Mouse (Mus musculus): ENCODE results near the gene Amot. TPM values are rescaled to one million over a fixed set of nuclear protein-coding genes. Genes with fewer than 3 reads are reported as not detected.

The Amot gene
- total and polyA plus RNA-seq, 2 experiments from 2014 or later = 7.7 to 18.3 TPM

DNA sequence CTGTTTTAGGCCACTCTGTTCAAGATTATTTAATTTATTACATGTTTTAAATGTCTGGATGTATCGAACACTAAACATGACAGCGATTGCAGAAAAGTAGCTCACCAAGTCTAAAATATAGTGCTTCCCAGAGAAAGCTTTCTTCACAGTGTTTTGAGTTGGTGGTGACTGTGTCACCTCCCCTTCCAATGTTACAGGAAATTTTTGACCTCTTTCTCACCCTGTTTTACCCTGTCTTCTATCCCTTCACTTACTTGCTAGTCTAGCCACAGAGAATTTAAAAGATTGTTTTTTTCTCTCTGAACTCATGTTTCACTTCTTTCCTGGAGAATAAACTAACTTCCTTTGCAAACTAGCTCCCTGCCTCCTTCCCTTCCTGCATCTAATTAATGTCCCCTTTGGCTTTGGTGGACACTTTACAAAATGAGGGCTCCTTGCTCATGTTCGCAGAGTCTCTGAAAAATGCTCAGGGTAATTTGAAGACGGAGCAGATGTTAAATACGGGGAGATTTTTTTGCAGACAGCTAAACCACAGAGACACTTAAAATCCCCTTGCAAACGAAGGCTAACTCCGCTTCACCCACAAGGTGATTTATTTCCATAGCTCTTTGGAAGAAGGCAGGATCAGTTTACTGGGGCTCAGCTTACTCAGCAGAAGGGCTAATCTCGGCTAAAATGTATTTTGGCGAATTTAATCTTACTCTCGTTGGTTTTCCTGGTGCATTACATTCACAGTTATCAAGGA, 11.5 kb upstream of the Amot start:
- Histone ChIP-seq H3K4me3 (ENCODE audit: low read depth, low read length) (no peak overlapping the region), H3K4me1 (ENCODE audit: insufficient read depth) (no peaks in the 10 kb centered on the region), H3K9me3 (ENCODE audit: low read length) (no peaks in the 10 kb centered on the region), H3K27ac (ENCODE audit: low read depth, low read length) (no peak overlapping the region), H3K9ac (no peak overlapping the region), H3K36me3 (ENCODE audit: insufficient read depth) (no peaks in the 10 kb centered on the region), H3K27me3 (ENCODE audit: insufficient read depth, low read length) (no peaks in the 10 kb centered on the region), H3K4me2 (ENCODE audit: low read depth) (no peak overlapping the region)
- ATAC-seq (no peak), DNase-seq (no peak)
- TF ChIP-seq CTCF (IDR thresholded peaks at IDR 0.05; ENCODE audit: low read depth) = no peak
- WGBS = 70% methylated on average over 10 of the region's 10 CpGs

DNA sequence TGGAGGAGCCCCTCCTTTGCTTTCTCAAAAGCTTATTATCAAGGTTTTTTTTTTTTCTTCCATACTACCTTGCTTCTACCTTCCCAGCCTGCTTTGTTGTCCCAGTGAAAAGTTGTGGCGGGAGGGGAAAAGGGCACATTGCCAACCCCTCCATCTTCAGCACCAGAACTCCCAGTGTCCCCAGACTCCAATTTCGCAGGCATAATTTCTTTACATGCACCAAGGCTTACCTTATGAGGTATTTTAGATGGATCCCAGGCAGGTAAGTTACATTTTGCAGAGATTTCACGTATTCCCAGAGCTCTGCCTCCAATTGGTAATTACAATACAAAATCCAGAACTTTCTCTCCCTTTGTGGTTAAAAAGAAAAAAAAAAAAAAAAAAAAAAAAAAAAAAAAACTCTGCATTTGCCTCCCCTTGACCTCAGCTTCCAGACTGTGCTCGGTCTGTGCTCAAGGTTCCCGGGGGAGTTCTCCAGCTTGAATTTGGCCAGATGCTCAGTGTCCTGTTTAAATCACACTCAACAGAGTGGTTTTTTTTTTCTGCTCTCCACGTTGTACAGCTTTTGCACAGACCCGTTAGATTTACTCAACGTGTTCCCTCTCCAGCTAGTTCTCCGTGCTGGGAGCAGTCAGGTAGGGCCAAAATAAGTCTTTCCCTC, 10.6 kb upstream of the Amot start:
- Histone ChIP-seq H3K27ac (ENCODE audit: low read depth, low read length) (no peak overlapping the region), H3K4me1 (ENCODE audit: insufficient read depth) (no peaks in the 10 kb centered on the region), H3K9me3 (ENCODE audit: low read length) (no peaks in the 10 kb centered on the region), H3K4me3 (ENCODE audit: low read depth, low read length) (no peak overlapping the region), H3K4me2 (ENCODE audit: low read depth) (no peak overlapping the region), H3K36me3 (ENCODE audit: insufficient read depth) (no peaks in the 10 kb centered on the region), H3K27me3 (ENCODE audit: insufficient read depth, low read length) (no peaks in the 10 kb centered on the region), H3K9ac (no peak overlapping the region)
- TF ChIP-seq CTCF (IDR thresholded peaks at IDR 0.05; ENCODE audit: low read depth) = no peak
- DNase-seq = no peak
- 64% methylated on average over 9 of the region's 9 CpGs for WGBS
- ATAC-seq = no peak

GRCm38 (mm10) chrX:145510675-145511074, 5.7 kb upstream of the Amot start:
- 49% methylated on average over 3 of the region's 3 CpGs for WGBS
- Histone ChIP-seq H3K36me3 (ENCODE audit: insufficient read depth) (no peaks in the 10 kb centered on the region), H3K4me3 (ENCODE audit: low read depth, low read length) (no peak overlapping the region), H3K4me2 (ENCODE audit: low read depth) (no peak overlapping the region), H3K9ac (no peak overlapping the region), H3K27ac (ENCODE audit: low read depth, low read length) (no peak overlapping the region), H3K9me3 (ENCODE audit: low read length) (no peaks in the 10 kb centered on the region), H3K4me1 (ENCODE audit: insufficient read depth) (no peaks in the 10 kb centered on the region), H3K27me3 (ENCODE audit: insufficient read depth, low read length) (no peaks in the 10 kb centered on the region)
- DNase-seq (no peak), ATAC-seq (no peak)
- TF ChIP-seq CTCF (IDR thresholded peaks at IDR 0.05; ENCODE audit: low read depth) = no peak

DNA sequence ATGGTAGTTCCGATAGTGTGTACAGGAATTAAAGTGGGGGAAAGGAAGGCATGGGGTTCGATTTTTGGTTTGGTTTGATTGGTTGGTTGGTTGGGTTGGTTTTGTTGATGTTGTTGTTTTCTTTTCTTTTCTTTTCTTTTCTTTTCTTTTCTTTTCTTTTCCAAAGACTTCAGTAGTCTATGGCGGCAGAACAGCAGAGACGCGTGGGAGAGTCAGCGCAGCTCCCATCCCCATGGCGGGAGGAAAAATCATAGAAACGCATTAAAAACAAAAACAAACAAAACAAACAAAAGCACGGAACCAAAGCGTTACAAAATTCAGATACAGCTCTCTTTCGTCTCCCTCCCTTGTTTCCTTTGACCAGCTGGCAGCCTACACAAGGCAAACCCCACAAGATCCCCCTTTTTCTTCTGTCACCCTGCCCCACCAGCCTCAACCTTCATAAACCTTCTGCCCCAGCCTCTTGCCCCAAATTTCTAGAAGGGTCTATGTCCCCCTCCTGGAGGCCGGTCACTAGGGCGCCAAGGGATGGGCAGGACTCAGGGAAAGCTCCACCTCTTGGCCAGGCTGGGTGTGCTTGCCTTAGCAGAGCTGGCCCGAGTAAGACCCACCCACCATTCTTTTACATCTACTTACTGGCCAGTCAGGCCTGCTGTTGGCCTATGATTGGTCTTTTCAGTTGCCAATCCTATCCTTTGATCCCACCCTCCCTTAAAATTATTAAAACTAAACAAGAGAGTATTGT, 648 bp upstream of the Amot start:
- Histone ChIP-seq H3K27ac (ENCODE audit: low read depth, low read length) (no peak overlapping the region), H3K9ac (peak overlapping the region; percentile 51; the same call in 1 of the 2 replicates), H3K4me2 (ENCODE audit: low read depth) (peak overlapping the region; percentile 53)

GRCm38 (mm10) chrX:145501666-145502355, 3.2 kb downstream of the Amot start:
- Histone ChIP-seq H3K4me1 (ENCODE audit: insufficient read depth) (no peaks in the 10 kb centered on the region), H3K4me3 (ENCODE audit: low read depth, low read length) (no peak overlapping the region), H3K27me3 (ENCODE audit: insufficient read depth, low read length) (no peaks in the 10 kb centered on the region), H3K9me3 (ENCODE audit: low read length) (no peaks in the 10 kb centered on the region), H3K4me2 (ENCODE audit: low read depth) (no peak overlapping the region), H3K9ac (no peak overlapping the region), H3K36me3 (ENCODE audit: insufficient read depth) (no peaks in the 10 kb centered on the region), H3K27ac (ENCODE audit: low read depth, low read length) (no peak overlapping the region)
- 44% methylated on average over 8 of the region's 8 CpGs for WGBS
- TF ChIP-seq CTCF (IDR thresholded peaks at IDR 0.05; ENCODE audit: low read depth) = no peak
- no peak for ATAC-seq
- DNase-seq = no peak

More for the DNA sequence above, 648 bp upstream of the Amot start:
- no peaks in the 10 kb centered on the region for H3K36me3 ChIP-seq (ENCODE audit: insufficient read depth)
- peak; percentile 35; the same call in 1 of the 2 replicates for TF ChIP-seq CTCF (IDR thresholded peaks at IDR 0.05; ENCODE audit: low read depth)
- 20% methylated on average over 14 of the region's 14 CpGs for WGBS
- H3K4me3 ChIP-seq (ENCODE audit: low read depth, low read length) = peak overlapping the region; percentile 49
- DNase-seq (peak; percentile 70), ATAC-seq (peak; percentile 96)
- no peaks in the 10 kb centered on the region for H3K4me1 ChIP-seq (ENCODE audit: insufficient read depth)
- H3K27me3 ChIP-seq (ENCODE audit: insufficient read depth, low read length) = no peaks in the 10 kb centered on the region
- no peaks in the 10 kb centered on the region for H3K9me3 ChIP-seq (ENCODE audit: low read length)

DNA sequence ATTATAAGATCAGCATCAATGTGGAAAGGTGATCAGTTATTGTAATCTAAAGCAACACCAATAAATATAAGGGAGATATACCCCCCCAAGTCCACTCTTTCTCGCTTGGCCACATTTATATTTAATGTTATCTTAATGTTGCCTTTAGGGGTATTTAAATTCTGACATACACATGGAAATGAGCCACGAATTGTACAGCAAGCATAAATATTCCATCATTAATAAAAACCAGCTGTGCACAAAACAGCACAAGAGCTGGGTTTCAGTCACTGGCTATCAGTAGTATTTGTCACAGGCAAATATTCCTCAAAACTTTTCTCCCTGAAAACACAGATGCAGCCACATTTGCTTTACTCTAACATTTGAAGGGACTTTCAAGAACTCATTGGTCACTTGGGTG, 5.9 kb downstream of the Amot start:
- Histone ChIP-seq H3K4me1 (ENCODE audit: insufficient read depth) (no peaks in the 10 kb centered on the region), H3K4me3 (ENCODE audit: low read depth, low read length) (no peak overlapping the region), H3K4me2 (ENCODE audit: low read depth) (no peak overlapping the region), H3K9me3 (ENCODE audit: low read length) (no peaks in the 10 kb centered on the region), H3K27me3 (ENCODE audit: insufficient read depth, low read length) (no peaks in the 10 kb centered on the region), H3K36me3 (ENCODE audit: insufficient read depth) (no peaks in the 10 kb centered on the region), H3K9ac (no peak overlapping the region), H3K27ac (ENCODE audit: low read depth, low read length) (no peak overlapping the region)
- DNase-seq = no peak
- TF ChIP-seq CTCF (IDR thresholded peaks at IDR 0.05; ENCODE audit: low read depth) = no peak
- no peak for ATAC-seq
- 70% methylated on average over 2 of the region's 2 CpGs for WGBS

Measured in forebrain, postnatal 0 days (tissue).